Mouse (Mus musculus) inflammation-experienced regulatory T-cells, adult 16 weeks (primary cell): ENCODE results near the gene Hepacam2. TPM values are rescaled to one million over a fixed set of nuclear protein-coding genes. Genes with fewer than 3 reads are reported as not detected.

Source experiments
- polyA plus RNA-seq: library from polyadenylated mRNA; unstranded; fragments of 100-300 nt; shearing (Covaris generic); gene quantifications from one replicate; pipeline ENCODE4 v1.2.1, GENCODE M21; 2017

The Hepacam2 gene
- 0.32 TPM for polyA plus RNA-seq

DNA sequence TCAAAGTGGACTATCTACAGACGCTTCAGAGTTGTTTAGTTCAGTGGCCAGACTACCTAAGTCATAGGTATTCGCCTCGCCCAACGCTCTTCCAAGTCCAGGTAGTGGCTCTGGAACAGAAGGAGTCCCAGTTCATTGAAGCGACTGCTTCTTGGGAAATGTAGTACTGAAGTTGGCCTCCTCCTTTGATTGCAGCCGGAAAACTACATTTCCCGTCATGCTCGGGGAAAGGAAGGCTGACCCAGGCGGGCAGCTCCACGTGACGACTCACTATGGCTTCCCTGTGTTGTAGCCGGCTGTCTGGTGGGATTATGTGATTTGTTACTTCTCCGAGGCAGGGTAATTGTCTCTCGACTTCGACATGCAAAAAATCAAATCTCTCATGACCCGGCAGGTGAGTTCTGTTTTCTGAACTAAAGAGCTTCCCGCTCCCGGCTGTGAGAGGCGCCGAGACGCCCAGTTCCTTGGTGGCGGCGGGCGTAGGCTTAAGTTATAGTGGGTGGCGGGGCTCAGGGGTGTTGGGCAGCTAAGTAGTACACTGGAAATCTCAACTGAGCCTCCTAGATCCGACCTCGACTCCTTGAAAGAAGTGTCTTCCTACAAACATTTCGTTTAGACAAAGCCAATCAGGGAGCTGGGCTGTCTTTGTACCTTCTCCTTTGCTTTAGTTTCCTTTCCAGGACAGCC, at the start of gene Hepacam2, which contains the start of gene Vps50:
Hepacam2 (minus strand) TSS at position 137 of the 687 bp plus-strand sequence.
Vps50 (plus strand) TSS at position 221 of the 687 bp plus-strand sequence.

Other genes with a start within 250 kb of the Hepacam2 start
- gene Samd9l, start 98.7 kb downstream of the Hepacam2 start, polyA plus RNA-seq = 134 TPM
- gene Vps50, start 84 bp upstream of the Hepacam2 start, polyA plus RNA-seq = 29.6 TPM